Mouse (Mus musculus) urinary bladder, postnatal 36 days (tissue): Measurements from ENCODE around the gene Phlda3.
A peak's percentile ranks its signal among the peaks of the same experiment; 100 is the strongest.

Experiments
- DNase-seq, 2 experiments: peaks; one replicate each; pipeline ENCODE4 v3.0.0; 2022; ENCODE audit warnings: low spot score in 2 of 2, mixed read lengths in 1 of 2

Gene Phlda3

GRCm38 (mm10) chr1:135765645-135766591 is at the start of gene Phlda3:
TSS of gene Phlda3 (plus strand) at chr1:135766119.
- DNase-seq: peak; percentile 87 to 88

- peak; percentile 59 to 70 for DNase-seq
Measured at GRCm38 (mm10) chr1:135719486-135719885, 46.4 kb upstream of the Phlda3 start.

GRCm38 (mm10) chr1:135719983-135720382 is 45.9 kb upstream of the Phlda3 start, which contains the start of gene Csrp1:
TSS of gene Csrp1 (plus strand) at chr1:135720061.
- no peak for DNase-seq

- no peak for DNase-seq
Measured at GRCm38 (mm10) chr1:135723016-135723415, 42.9 kb upstream of the Phlda3 start.

GRCm38 (mm10) chr1:135724134-135724533 is 41.8 kb upstream of the Phlda3 start:
- no peak for DNase-seq

- DNase-seq: no peak
Measured at GRCm38 (mm10) chr1:135725324-135725723, 40.6 kb upstream of the Phlda3 start.

- no peak for DNase-seq
Measured at GRCm38 (mm10) chr1:135725936-135726335, 40.0 kb upstream of the Phlda3 start.

- DNase-seq: peak; percentile 81 to 89
Measured at GRCm38 (mm10) chr1:135728631-135729366, 37.1 kb upstream of the Phlda3 start.

- DNase-seq: no peak
Measured at GRCm38 (mm10) chr1:135729367-135729713, 36.6 kb upstream of the Phlda3 start.

GRCm38 (mm10) chr1:135729821-135730220 is 36.1 kb upstream of the Phlda3 start:
- DNase-seq: no peak

- DNase-seq: no peak
Measured at GRCm38 (mm10) chr1:135730296-135730695, 35.6 kb upstream of the Phlda3 start.

GRCm38 (mm10) chr1:135731393-135731792 is 34.5 kb upstream of the Phlda3 start:
- no peak for DNase-seq

- DNase-seq: no peak
Measured at GRCm38 (mm10) chr1:135731897-135732684, 33.8 kb upstream of the Phlda3 start.

GRCm38 (mm10) chr1:135734225-135734937 is 31.5 kb upstream of the Phlda3 start:
- DNase-seq: peak in 1 of 2 experiments; percentile 50

GRCm38 (mm10) chr1:135735460-135735859 is 30.5 kb upstream of the Phlda3 start:
- no peak for DNase-seq

GRCm38 (mm10) chr1:135744987-135745386 is 20.9 kb upstream of the Phlda3 start:
- no peak for DNase-seq

- DNase-seq: no peak
Measured at GRCm38 (mm10) chr1:135746248-135746647, 19.7 kb upstream of the Phlda3 start.

GRCm38 (mm10) chr1:135752737-135753348 is 13.1 kb upstream of the Phlda3 start:
- peak; percentile 90 to 93 for DNase-seq

GRCm38 (mm10) chr1:135755287-135755686 is 10.6 kb upstream of the Phlda3 start:
- DNase-seq: peak; percentile 47 to 75

GRCm38 (mm10) chr1:135755913-135756312 is 10.0 kb upstream of the Phlda3 start:
- no peak for DNase-seq

- DNase-seq: no peak
Measured at GRCm38 (mm10) chr1:135757287-135757686, 8.6 kb upstream of the Phlda3 start.
